ENCODE assay signal across 24 mouse cellular contexts in genomic region chr10:42945316-42945715, GRCm38 (mm10).
DNase-seq lines count a peak whose midpoint lies in the region; ATAC-seq lines count a peak whose summit lies in the region.
"Had no signal": no experiment of that assay in that cellular context is flagged by ENCODE, and none has a peak within 500 bp of the region (broad histone marks: within the 10 kb centered on the region; RNA-seq: fewer than 3 reads in every experiment).

No protein-coding gene starts in this region.

- H3K4me1 ChIP-seq in forebrain, embryonic 11.5 days (replicated peaks; ENCODE audit: control insufficient read depth, insufficient read depth, low read length) = 0 out of 2 replicates have a peak, but pooled peaks cover 5% of the 10 kb centered on the region
- H3K4me1 ChIP-seq in forebrain, embryonic 12.5 days = peaks cover 23% of the 10 kb centered on the region
- peaks cover 10% of the 10 kb centered on the region for H3K4me1 ChIP-seq in kidney, embryonic 16.5 days (ENCODE audit: insufficient read depth, low read length)

- H3K9me3 ChIP-seq in forebrain, embryonic 11.5 days (ENCODE audit: control insufficient read depth, low read length) = no peaks in the 10 kb centered on the region
- no peaks in the 10 kb centered on the region for H3K9me3 ChIP-seq in forebrain, embryonic 12.5 days
- no peaks in the 10 kb centered on the region for H3K9me3 ChIP-seq in kidney, embryonic 16.5 days (ENCODE audit: low read length)
- H3K9me3 ChIP-seq: embryonic facial prominence, embryonic 13.5 days; embryonic facial prominence, embryonic 15.5 days; forebrain, embryonic 10.5 days had no signal

- no peaks in the 10 kb centered on the region for H3K27me3 ChIP-seq in forebrain, embryonic 11.5 days (ENCODE audit: control insufficient read depth, insufficient read depth, low read length)
- H3K27me3 ChIP-seq in forebrain, embryonic 12.5 days = 0 out of 2 replicates have a peak, but pooled peaks cover 5% of the 10 kb centered on the region
- peaks cover 2% of the 10 kb centered on the region; the same call in 1 of the 2 replicates for H3K27me3 ChIP-seq in kidney, embryonic 16.5 days (ENCODE audit: insufficient read depth, low read length)
- H3K27me3 ChIP-seq: CH12.LX; embryonic facial prominence, embryonic 13.5 days had no signal

- no peak for ATAC-seq in forebrain, embryonic 11.5 days (replicated peaks; ENCODE audit: low FRiP score)
- ATAC-seq in forebrain, embryonic 12.5 days (ENCODE audit: low FRiP score) = no peak
- ATAC-seq in kidney, embryonic 16.5 days (ENCODE audit: low FRiP score, low TSS enrichment) = no peak
- ATAC-seq: CD4-positive, CD25-positive, alpha-beta regulatory T cell, adult 4 months; forebrain, embryonic 14.5 days; forebrain, embryonic 16.5 days had no signal

- peak; percentile 37 for DNase-seq in forebrain, embryonic 11.5 days (ENCODE audit: low spot score)
- DNase-seq in ES-CJ7 (ENCODE audit: low read depth, low spot score) = peak; percentile 78
- DNase-seq in ZHBTc4 (ENCODE audit: low read depth, low spot score) = peak; percentile 83
- DNase-seq: adrenal gland, adult 2 months; adrenal gland, postnatal 10 days; adrenal gland, postnatal 25 days; B cell, adult 2 months; cerebellum, adult 11 months; cerebellum, adult 18-20 months; cerebellum, adult 8-10 months; cerebellum, adult 9-11 months; cerebellum, postnatal 14 days; cerebellum, postnatal 36 days; embryo, embryonic 11 days had no signal

- H3K4me2 ChIP-seq in forebrain, embryonic 11.5 days (ENCODE audit: low read depth, low read length, severe bottlenecking) = no peak overlapping the region
- H3K4me2 ChIP-seq in forebrain, embryonic 12.5 days = no peak overlapping the region
- H3K4me2 ChIP-seq in kidney, embryonic 16.5 days (replicated peaks; ENCODE audit: low read depth, low read length) = no peak overlapping the region
- H3K4me2 ChIP-seq: embryonic facial prominence, embryonic 13.5 days; embryonic facial prominence, embryonic 15.5 days had no signal

- H3K36me3 ChIP-seq in forebrain, embryonic 11.5 days (ENCODE audit: control insufficient read depth, insufficient read depth, low read length) = no peaks in the 10 kb centered on the region
- no peaks in the 10 kb centered on the region for H3K36me3 ChIP-seq in forebrain, embryonic 12.5 days (replicated peaks)
- no peaks in the 10 kb centered on the region for H3K36me3 ChIP-seq in kidney, embryonic 16.5 days (ENCODE audit: insufficient read depth, low read length)
- H3K36me3 ChIP-seq: embryonic facial prominence, embryonic 13.5 days; embryonic facial prominence, embryonic 15.5 days; forebrain, embryonic 10.5 days had no signal

- H3K27ac ChIP-seq in forebrain, embryonic 11.5 days (ENCODE audit: low read depth, low read length) = no peak overlapping the region
- no peak overlapping the region for H3K27ac ChIP-seq in forebrain, embryonic 12.5 days
- H3K27ac ChIP-seq in kidney, embryonic 16.5 days (ENCODE audit: low read length) = no peak overlapping the region
- H3K27ac ChIP-seq: embryonic facial prominence, embryonic 13.5 days; embryonic facial prominence, embryonic 15.5 days; forebrain, embryonic 10.5 days had no signal

- 49% methylated on average over 4 of the region's 4 CpGs for WGBS in forebrain, embryonic 11.5 days
- WGBS in forebrain, embryonic 12.5 days = 43% methylated on average over 4 of the region's 4 CpGs
- WGBS in kidney, embryonic 16.5 days = 58% methylated on average over 4 of the region's 4 CpGs

- H3K4me3 ChIP-seq in forebrain, embryonic 11.5 days (ENCODE audit: low read depth, low read length) = no peak overlapping the region
- H3K4me3 ChIP-seq in forebrain, embryonic 12.5 days (replicated peaks) = no peak overlapping the region
- H3K4me3 ChIP-seq in kidney, embryonic 16.5 days (ENCODE audit: low read length) = no peak overlapping the region
- H3K4me3 ChIP-seq: embryonic facial prominence, embryonic 13.5 days; embryonic facial prominence, embryonic 15.5 days; erythroblast, embryonic 14.5 days; forebrain, embryonic 10.5 days had no signal

- H3K9ac ChIP-seq in forebrain, embryonic 11.5 days (ENCODE audit: low read length) = no peak overlapping the region
- no peak overlapping the region for H3K9ac ChIP-seq in forebrain, embryonic 12.5 days
- no peak overlapping the region for H3K9ac ChIP-seq in kidney, embryonic 16.5 days (replicated peaks; ENCODE audit: low read length)
- H3K9ac ChIP-seq: embryonic facial prominence, embryonic 13.5 days; embryonic facial prominence, embryonic 15.5 days had no signal
